Mouse (Mus musculus) fat pad, adult 2 months (tissue): ENCODE measurements around the gene Slc26a10.

Experiments used
- DNase-seq: peaks from one replicate; pipeline ENCODE4 v3.0.0-alpha.2; 2011; ENCODE audit warnings: low read depth, low spot score; ENCODE audit errors: extremely low read depth

Slc26a10 gene

GRCm38 (mm10) chr10:127185101-127185500 is 4.7 kb upstream of the Slc26a10 start:
- no peak for DNase-seq

- no peak for DNase-seq
Observed at GRCm38 (mm10) chr10:127183759-127184158, 3.3 kb upstream of the Slc26a10 start.

GRCm38 (mm10) chr10:127182624-127183023 is 2.2 kb upstream of the Slc26a10 start:
- no peak for DNase-seq

- DNase-seq, result no peak
Observed at GRCm38 (mm10) chr10:127181566-127181965, 1.1 kb upstream of the Slc26a10 start.

GRCm38 (mm10) chr10:127180695-127181047 is 226 bp upstream of the Slc26a10 start:
- DNase-seq, result no peak

- no peak for DNase-seq
Observed at GRCm38 (mm10) chr10:127178286-127179027, 2.0 kb downstream of the Slc26a10 start.

GRCm38 (mm10) chr10:127177719-127178118 is 2.7 kb downstream of the Slc26a10 start:
- DNase-seq, result no peak

- DNase-seq, result no peak
Observed at GRCm38 (mm10) chr10:127177235-127177634, 3.2 kb downstream of the Slc26a10 start.

GRCm38 (mm10) chr10:127176756-127177155 is 3.7 kb downstream of the Slc26a10 start:
- no peak for DNase-seq

GRCm38 (mm10) chr10:127176228-127176627 is 4.2 kb downstream of the Slc26a10 start:
- DNase-seq, result no peak

GRCm38 (mm10) chr10:127174170-127174569 is 6.3 kb downstream of the Slc26a10 start:
- DNase-seq, result no peak

GRCm38 (mm10) chr10:127173148-127174065 is 7.0 kb downstream of the Slc26a10 start:
- DNase-seq, result no peak

GRCm38 (mm10) chr10:127171631-127172200 is 8.7 kb downstream of the Slc26a10 start:
- DNase-seq, result no peak

GRCm38 (mm10) chr10:127170837-127171272 is 9.6 kb downstream of the Slc26a10 start:
- no peak for DNase-seq

- DNase-seq, result no peak
Observed at GRCm38 (mm10) chr10:127170002-127170401, 10.4 kb downstream of the Slc26a10 start.

- DNase-seq, result peak; percentile 88
Observed at GRCm38 (mm10) chr10:127167614-127168192, 12.7 kb downstream of the Slc26a10 start.

GRCm38 (mm10) chr10:127166771-127167613 is 13.5 kb downstream of the Slc26a10 start:
- peak; percentile 46 for DNase-seq

- peak; percentile 30 for DNase-seq
Observed at GRCm38 (mm10) chr10:127166404-127166715, 14.1 kb downstream of the Slc26a10 start.

GRCm38 (mm10) chr10:127165654-127166403 is 14.6 kb downstream of the Slc26a10 start:
- no peak for DNase-seq

GRCm38 (mm10) chr10:127165354-127165653 is 15.1 kb downstream of the Slc26a10 start:
- DNase-seq, result no peak
